Mouse (Mus musculus) kidney, adult 2 months (tissue): ENCODE measurements around the gene Rufy4.

Source experiments
- CTCF ChIP-seq: fragments of 200-500 bp; conservative IDR thresholded peaks from 2 replicates; pipeline ENCODE4 v1.5.1; 2011; ENCODE audit warnings: low read depth, mild to moderate bottlenecking, control low read depth, low read length, moderate library complexity, mixed read lengths; ENCODE audit not compliant: insufficient read depth, insufficient read length
- POLR2A ChIP-seq: fragments of 200-500 bp; IDR thresholded peaks from one replicate; pipeline ENCODE4 v1.6.1; 2011; ENCODE audit warnings: low read depth, low read length, control low read depth

GRCm38 (mm10) chr1:74113071-74113470 is 12.3 kb upstream of the Rufy4 start:
- TF ChIP-seq CTCF, result no peak
- no peak for TF ChIP-seq POLR2A
